Mouse (Mus musculus): ENCODE measurements around the gene Slc7a8.

- TF ChIP-seq ZC3H11A (IDR thresholded peaks at IDR 0.05; ENCODE audit: borderline replicate concordance, low read depth, low read length): peak; percentile 86
- no peak for TF ChIP-seq CHD2 (IDR thresholded peaks at IDR 0.05; ENCODE audit: low read depth, low read length)
- TF ChIP-seq HCFC1 (IDR thresholded peaks at IDR 0.05; ENCODE audit: borderline replicate concordance, insufficient read depth, low read length): no peak; the same call in 1 of the 2 replicates
- TF ChIP-seq ZNF384 (IDR thresholded peaks at IDR 0.05; ENCODE audit: low read depth, low read length): no peak
Observed at GRCm38 (mm10) chr14:54714121-54714520, 67.6 kb downstream of the Slc7a8 start.

Data from ES-E14 (cell line).